Mouse (Mus musculus): Measurements from ENCODE around the gene Pmepa1. TPM values are rescaled to one million over a fixed set of nuclear protein-coding genes. Genes with fewer than 3 reads are reported as not detected.

Pmepa1 gene
- polyA plus RNA-seq, 1 experiment from 2014 or later, result 5.6 TPM

GRCm38 (mm10) chr2:173179046-173179445 lies 97.3 kb downstream of the Pmepa1 start:
- H3K27me3 ChIP-seq, result peaks cover 9% of the 10 kb centered on the region; the same call in 1 of the 2 replicates

GRCm38 (mm10) chr2:173177951-173178350 lies 98.4 kb downstream of the Pmepa1 start:
- Histone ChIP-seq H3K4me1 (peaks cover 18% of the 10 kb centered on the region), H3K36me3 (no peaks in the 10 kb centered on the region), H3K27me3 (peaks cover 9% of the 10 kb centered on the region; the same call in 1 of the 2 replicates), H3K9ac (no peak overlapping the region), H3K9me3 (replicated peaks) (no peaks in the 10 kb centered on the region), H3K4me3 (no peak overlapping the region), H3K4me2 (replicated peaks) (no peak overlapping the region), H3K27ac (no peak overlapping the region)
- 86% methylated on average over 8 of the region's 8 CpGs for WGBS
- ATAC-seq (ENCODE audit: low FRiP score), result no peak

More at GRCm38 (mm10) chr2:173179046-173179445, 97.3 kb downstream of the Pmepa1 start:
- ATAC-seq (ENCODE audit: low FRiP score), result no peak
- no peak overlapping the region for H3K4me3 ChIP-seq
- no peaks in the 10 kb centered on the region for H3K9me3 ChIP-seq (replicated peaks)
- H3K4me2 ChIP-seq (replicated peaks), result no peak overlapping the region
- H3K36me3 ChIP-seq, result no peaks in the 10 kb centered on the region
- H3K27ac ChIP-seq, result no peak overlapping the region
- H3K9ac ChIP-seq, result no peak overlapping the region
- WGBS, result 77% methylated on average over 7 of the region's 7 CpGs
- H3K4me1 ChIP-seq, result peaks cover 13% of the 10 kb centered on the region

- no peak for ATAC-seq (ENCODE audit: low FRiP score)
- no peaks in the 10 kb centered on the region for H3K36me3 ChIP-seq
- H3K4me2 ChIP-seq (replicated peaks), result no peak overlapping the region
- H3K27me3 ChIP-seq, result peaks cover 9% of the 10 kb centered on the region; the same call in 1 of the 2 replicates
- no peak overlapping the region for H3K9ac ChIP-seq
- H3K4me1 ChIP-seq, result peaks cover 23% of the 10 kb centered on the region
- WGBS, result 83% methylated on average over 5 of the region's 5 CpGs
- no peak overlapping the region for H3K27ac ChIP-seq
- H3K9me3 ChIP-seq (replicated peaks), result no peaks in the 10 kb centered on the region
- no peak overlapping the region for H3K4me3 ChIP-seq
Measured at GRCm38 (mm10) chr2:173177481-173177880, 98.9 kb downstream of the Pmepa1 start.

- Histone ChIP-seq H3K4me1 (peaks cover 41% of the 10 kb centered on the region), H3K9me3 (replicated peaks) (no peaks in the 10 kb centered on the region), H3K27me3 (peaks cover 4% of the 10 kb centered on the region; the same call in 1 of the 2 replicates), H3K4me3 (no peak overlapping the region), H3K9ac (no peak overlapping the region), H3K4me2 (replicated peaks) (no peak overlapping the region), H3K27ac (no peak overlapping the region), H3K36me3 (no peaks in the 10 kb centered on the region)
- 91% methylated on average over 5 of the region's 5 CpGs for WGBS
- ATAC-seq (ENCODE audit: low FRiP score), result no peak
Measured at GRCm38 (mm10) chr2:173175703-173176102, 100.6 kb downstream of the Pmepa1 start.

GRCm38 (mm10) chr2:173174569-173174968 lies 101.8 kb downstream of the Pmepa1 start:
- WGBS, result 47% methylated on average over 1 of the region's 1 CpGs
- H3K36me3 ChIP-seq, result no peaks in the 10 kb centered on the region
- H3K4me1 ChIP-seq, result peaks cover 42% of the 10 kb centered on the region
- H3K27me3 ChIP-seq, result peaks cover 4% of the 10 kb centered on the region; the same call in 1 of the 2 replicates
- ATAC-seq (ENCODE audit: low FRiP score), result peak; percentile 0; the same call in 1 of the 2 replicates
- no peak overlapping the region for H3K9ac ChIP-seq
- H3K9me3 ChIP-seq (replicated peaks), result no peaks in the 10 kb centered on the region
- H3K4me2 ChIP-seq (replicated peaks), result peak overlapping the region; percentile 55
- H3K27ac ChIP-seq, result peak overlapping the region; percentile 95
- no peak overlapping the region for H3K4me3 ChIP-seq

Other genes with a start within 250 kb of the Pmepa1 start
- gene Ctcfl, start 157.0 kb downstream of the Pmepa1 start, polyA plus RNA-seq (2016; fragmentation: Nextera tagmentation; extraction: Ambion mirVana), result 0.14 TPM in 2 replicates
- not detected in 2 replicates for gene Pck1, start 123.5 kb downstream of the Pmepa1 start, polyA plus RNA-seq (2016; fragmentation: Nextera tagmentation; extraction: Ambion mirVana)
- 0.28 TPM in 1 of 2 replicates, not detected in the other for gene Zbp1, start 57.6 kb downstream of the Pmepa1 start, polyA plus RNA-seq (2016; fragmentation: Nextera tagmentation; extraction: Ambion mirVana)
- not detected in 2 replicates for gene 1700021F07Rik, start 246.1 kb upstream of the Pmepa1 start, polyA plus RNA-seq (2016; fragmentation: Nextera tagmentation; extraction: Ambion mirVana)

Data from hindbrain, embryonic 12.5 days (tissue).